ENCODE assay signal across 8 mouse cellular contexts in the genomic region with DNA sequence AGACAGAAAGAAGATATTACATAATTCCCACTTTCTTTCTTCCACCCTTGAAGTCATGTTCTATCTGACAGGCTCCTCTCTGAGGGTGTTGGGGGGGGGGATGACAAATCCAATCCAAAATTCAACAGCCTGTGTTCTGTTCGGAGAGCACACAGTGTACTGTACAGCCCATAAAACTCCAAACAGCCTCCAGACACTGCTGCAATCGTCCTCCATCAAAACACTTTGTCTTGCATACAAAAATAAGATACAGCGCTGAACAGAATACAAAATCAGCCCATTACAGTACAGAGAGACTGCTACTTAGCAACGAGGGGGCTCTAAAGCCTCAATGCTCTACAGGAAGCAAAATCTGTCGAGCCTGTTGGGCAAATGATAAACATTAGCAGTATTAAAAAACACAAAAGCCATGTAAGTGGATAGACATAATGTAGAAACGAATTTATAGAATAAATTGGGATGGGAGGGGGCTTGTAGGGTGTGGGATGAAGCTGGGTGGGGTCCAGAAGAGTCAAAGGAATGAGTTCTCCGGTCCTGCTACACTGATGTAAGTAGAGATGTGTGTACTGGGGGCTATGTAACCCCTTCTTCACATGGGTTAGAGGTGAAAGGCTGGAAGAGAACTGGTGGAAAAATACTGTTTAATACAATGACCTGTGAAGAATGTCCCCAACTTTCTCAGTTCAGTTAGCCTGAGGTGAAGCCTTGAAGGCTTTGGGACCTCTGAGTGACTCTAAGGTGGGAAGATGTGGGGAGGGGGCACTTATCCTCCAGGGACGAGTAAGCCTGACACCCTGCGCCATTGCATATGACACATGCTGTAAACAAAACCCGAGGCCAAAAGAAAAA.
DNase-seq lines count a peak whose midpoint lies in the region; ATAC-seq and TF ChIP-seq lines count a peak whose summit lies in the region.

No protein-coding gene starts in this region.

- H3K27ac ChIP-seq in liver, postnatal 0 days (ENCODE audit: low read depth): peak overlapping the region; percentile 86
- H3K27ac ChIP-seq in intestine, embryonic 16.5 days (ENCODE audit: low read length): peak overlapping the region; percentile 82
- peak overlapping the region; percentile 60 for H3K27ac ChIP-seq in midbrain, embryonic 12.5 days (replicated peaks)

- no peak for ATAC-seq in liver, postnatal 0 days
- ATAC-seq in intestine, embryonic 16.5 days: no peak
- ATAC-seq in midbrain, embryonic 12.5 days (ENCODE audit: low FRiP score, low read depth): no peak; the same call in 1 of the 2 replicates

- H3K9me3 ChIP-seq in liver, postnatal 0 days (ENCODE audit: low read length): no peaks in the 10 kb centered on the region
- H3K9me3 ChIP-seq in intestine, embryonic 16.5 days (ENCODE audit: control insufficient read depth, low read length): no peaks in the 10 kb centered on the region
- H3K9me3 ChIP-seq in midbrain, embryonic 12.5 days: no peaks in the 10 kb centered on the region

- peak; percentile 59 for DNase-seq in adrenal gland, postnatal 14 days
- no peak for DNase-seq in adrenal gland, postnatal 10 days
- no peak for DNase-seq in liver, postnatal 0 days
- no peak for DNase-seq in liver
- DNase-seq in thymus, postnatal 0 days (ENCODE audit: low spot score): no peak
- no peak for DNase-seq in spleen, postnatal 10 days (ENCODE audit: low spot score in 2 of 2)

- H3K9ac ChIP-seq in liver, postnatal 0 days (replicated peaks): peak overlapping the region; percentile 27; the same call in 1 of the 2 replicates
- peak overlapping the region; percentile 26 for H3K9ac ChIP-seq in intestine, embryonic 16.5 days (ENCODE audit: low read depth, low read length)
- H3K9ac ChIP-seq in midbrain, embryonic 12.5 days (replicated peaks): no peak overlapping the region

- H3K27me3 ChIP-seq in liver, postnatal 0 days (ENCODE audit: insufficient read depth, low read length): no peaks in the 10 kb centered on the region
- H3K27me3 ChIP-seq in intestine, embryonic 16.5 days (replicated peaks; ENCODE audit: control insufficient read depth, insufficient read depth, low read length): no peaks in the 10 kb centered on the region
- H3K27me3 ChIP-seq in midbrain, embryonic 12.5 days: 0 out of 2 replicates have a peak, but pooled peaks cover 2% of the 10 kb centered on the region

- H3K36me3 ChIP-seq in liver, postnatal 0 days (replicated peaks; ENCODE audit: insufficient read depth, low read length): no peaks in the 10 kb centered on the region
- no peaks in the 10 kb centered on the region for H3K36me3 ChIP-seq in intestine, embryonic 16.5 days (ENCODE audit: control insufficient read depth, insufficient read depth, low read length)
- no peaks in the 10 kb centered on the region for H3K36me3 ChIP-seq in midbrain, embryonic 12.5 days

- H3K4me1 ChIP-seq in liver, postnatal 0 days (ENCODE audit: insufficient read depth): peaks cover 24% of the 10 kb centered on the region
- peaks cover 44% of the 10 kb centered on the region for H3K4me1 ChIP-seq in intestine, embryonic 16.5 days (ENCODE audit: control insufficient read depth, insufficient read depth, low read length)
- H3K4me1 ChIP-seq in midbrain, embryonic 12.5 days: peaks cover 79% of the 10 kb centered on the region

- TF ChIP-seq CTCF in liver, postnatal 0 days (IDR thresholded peaks at IDR 0.05; ENCODE audit: low read depth): no peak

- no peak overlapping the region for H3K4me3 ChIP-seq in liver, postnatal 0 days (ENCODE audit: low read depth, low read length)
- peak overlapping the region; percentile 3; the same call in 1 of the 2 replicates for H3K4me3 ChIP-seq in intestine, embryonic 16.5 days (ENCODE audit: low read length)
- no peak overlapping the region for H3K4me3 ChIP-seq in midbrain, embryonic 12.5 days

- TF ChIP-seq EP300 in liver, postnatal 0 days (IDR thresholded peaks at IDR 0.05; ENCODE audit: low read depth): peak; percentile 74

- WGBS in liver, postnatal 0 days (ENCODE audit: insufficient replicate concordance): 59% methylated on average over 10 of the region's 10 CpGs
- WGBS in intestine, embryonic 16.5 days: 41% methylated on average over 10 of the region's 10 CpGs
- 44% methylated on average over 10 of the region's 10 CpGs for WGBS in midbrain, embryonic 12.5 days

- H3K4me2 ChIP-seq in liver, postnatal 0 days (ENCODE audit: low read depth, low read length): no peak overlapping the region
- H3K4me2 ChIP-seq in intestine, embryonic 16.5 days (ENCODE audit: low read depth, low read length): peak overlapping the region; percentile 33
- no peak overlapping the region for H3K4me2 ChIP-seq in midbrain, embryonic 12.5 days (replicated peaks)
